Mouse (Mus musculus): ENCODE results near the gene Greb1. TPM values are rescaled to one million over a fixed set of nuclear protein-coding genes. Genes with fewer than 3 reads are reported as not detected.

Gene Greb1
- under 1 TPM in 1 of 2 experiments, not detected in 1; 0.68 TPM for polyA plus RNA-seq (2017; shearing (Covaris generic))

DNA sequence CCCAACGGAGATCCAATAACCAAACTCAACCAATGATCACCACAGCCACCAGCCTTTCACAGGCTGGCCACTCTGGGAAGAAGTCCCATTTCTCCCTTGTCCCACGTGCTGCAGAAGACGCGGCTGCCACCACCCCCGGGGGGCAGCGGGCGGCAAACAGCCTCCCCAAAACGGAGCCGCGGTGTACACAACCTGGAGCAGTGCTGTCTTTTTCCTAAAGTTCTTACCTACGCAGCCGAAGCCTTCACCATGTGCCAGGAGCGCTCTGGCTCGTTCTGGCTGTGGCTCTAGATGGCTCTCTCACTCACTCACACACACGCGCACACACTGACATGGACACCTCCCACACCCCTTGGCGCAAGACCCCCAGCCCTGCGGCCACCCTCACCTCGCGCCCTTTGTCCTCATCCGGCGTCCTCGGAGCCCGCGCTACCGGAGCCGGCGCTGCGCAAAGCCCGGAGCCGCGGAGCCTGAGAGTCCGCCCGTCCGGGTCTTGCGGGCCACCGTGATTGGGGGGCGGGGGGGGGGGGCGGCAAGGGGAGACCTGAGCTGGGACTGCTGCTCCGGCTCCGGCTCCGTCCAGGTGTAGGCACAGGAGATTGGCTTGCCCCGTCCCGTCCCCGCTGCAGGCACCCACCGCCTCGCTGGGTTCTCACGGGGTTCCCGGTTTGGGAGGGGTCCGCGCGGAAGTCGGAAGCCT is at the start of gene Greb1:
TSS of gene Greb1 (minus strand) at position 628 of the 700 bp plus-strand sequence.

DNA sequence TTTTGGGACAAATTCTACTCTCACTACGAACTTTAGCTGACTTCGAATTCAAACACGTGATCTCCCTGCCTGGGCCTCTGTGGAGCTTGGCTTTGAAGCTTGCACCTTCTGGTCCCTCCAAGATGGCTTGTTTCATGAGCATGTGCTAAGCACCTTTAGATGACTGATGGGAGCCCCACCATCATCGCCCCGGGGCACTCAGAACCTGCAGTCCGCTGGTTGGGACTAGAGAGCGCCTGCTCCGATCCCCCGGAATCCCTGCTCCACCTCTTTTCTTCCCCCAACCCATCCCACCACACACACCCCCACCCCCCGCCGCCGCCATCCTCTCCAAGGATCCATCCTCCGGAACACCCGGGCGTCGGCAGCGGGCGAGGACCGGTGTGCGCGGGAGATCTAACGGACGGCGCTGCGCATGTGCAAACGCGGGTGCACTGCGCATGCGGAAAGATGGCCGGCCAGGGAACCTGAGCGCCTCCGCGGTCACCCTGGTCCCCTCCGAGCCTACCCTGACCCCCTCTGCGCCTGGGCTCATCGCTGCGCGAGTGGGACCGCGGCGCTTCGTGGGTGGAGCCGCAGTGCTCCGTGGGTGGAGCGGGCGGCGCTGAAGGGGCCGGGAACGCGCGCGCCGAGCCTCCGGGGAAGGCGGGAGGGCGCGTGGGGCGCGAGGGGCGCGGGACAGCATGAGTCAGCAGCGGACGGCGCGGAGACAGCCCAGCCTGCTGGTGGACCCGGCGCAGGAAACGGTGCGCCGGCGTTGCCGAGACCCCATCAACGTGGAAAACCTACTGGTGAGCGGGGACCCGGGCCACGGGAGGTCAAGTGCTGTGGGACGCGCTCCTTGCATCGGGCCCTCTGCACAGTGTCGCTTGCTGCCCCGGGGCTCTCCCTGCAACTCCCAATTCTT is 10.1 kb upstream of the Greb1 start, which contains the start of gene E2f6:
TSS of gene E2f6 (plus strand) at position 439 of the 907 bp plus-strand sequence.

DNA sequence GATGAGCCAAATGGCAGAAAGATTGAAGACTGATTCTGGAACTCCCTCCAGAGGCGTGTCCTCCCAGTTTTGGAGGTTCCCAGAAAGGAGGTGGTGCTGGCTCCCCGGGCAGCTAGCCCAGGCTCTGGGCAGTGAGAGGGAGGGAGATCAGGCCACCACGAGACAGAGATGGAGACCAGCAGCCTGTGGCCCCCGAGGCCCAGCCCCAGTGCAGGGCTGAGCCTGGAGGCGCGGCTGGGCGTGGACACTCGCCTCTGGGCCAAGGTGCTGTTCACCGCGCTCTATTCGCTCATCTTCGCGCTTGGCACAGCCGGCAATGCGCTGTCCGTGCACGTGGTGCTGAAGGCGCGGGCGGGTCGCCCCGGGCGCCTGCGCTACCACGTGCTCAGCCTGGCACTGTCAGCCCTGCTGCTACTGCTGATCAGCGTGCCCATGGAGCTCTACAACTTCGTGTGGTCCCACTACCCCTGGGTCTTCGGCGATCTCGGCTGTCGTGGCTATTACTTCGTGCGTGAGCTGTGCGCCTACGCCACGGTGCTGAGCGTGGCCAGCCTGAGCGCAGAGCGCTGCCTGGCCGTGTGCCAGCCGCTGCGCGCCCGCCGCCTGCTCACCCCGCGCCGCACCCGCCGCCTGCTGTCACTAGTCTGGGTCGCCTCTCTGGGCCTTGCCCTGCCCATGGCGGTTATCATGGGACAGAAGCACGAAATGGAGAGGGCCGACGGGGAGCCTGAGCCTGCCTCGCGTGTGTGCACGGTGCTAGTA is 147.2 kb downstream of the Greb1 start, which contains the start of gene Ntsr2:
TSS of gene Ntsr2 (plus strand) at position 51 of the 762 bp plus-strand sequence.

Other genes with a start within 250 kb of the Greb1 start
- gene Lpin1, start 189.9 kb downstream of the Greb1 start, polyA plus RNA-seq (2017; shearing (Covaris generic)), result 10 to 100 TPM; 14.4 to 18.6 TPM
- gene Ntsr2, start 147.5 kb downstream of the Greb1 start, polyA plus RNA-seq (2017; shearing (Covaris generic)), result not detected
- 10 to 100 TPM; 22.2 to 22.6 TPM for gene E2f6, start 10.1 kb upstream of the Greb1 start, polyA plus RNA-seq (2017; shearing (Covaris generic))
- gene Rock2, start 94.0 kb upstream of the Greb1 start, polyA plus RNA-seq (2017; shearing (Covaris generic)), result 10 to 100 TPM; 35.4 to 35.6 TPM
- gene Pqlc3, start 199.5 kb upstream of the Greb1 start, polyA plus RNA-seq (2017; shearing (Covaris generic)), result 10 to 100 TPM; 43.6 to 88.7 TPM
- gene 2410004P03Rik, start 210.8 kb upstream of the Greb1 start, polyA plus RNA-seq (2017; shearing (Covaris generic)), result 1 to 10 TPM; 1.0 to 2.0 TPM